Mouse (Mus musculus) layer of hippocampus, postnatal 25 days (tissue): ENCODE data around the gene Ptafr. TPM values are rescaled to one million over a fixed set of nuclear protein-coding genes. Genes with fewer than 3 reads are reported as not detected.

Source experiments
- DNase-seq, 2 experiments: peaks; one replicate each; pipeline ENCODE4 v3.0.0; 2022; ENCODE audit warnings: mixed read lengths in 2 of 2, low spot score in 1 of 2; ENCODE audit errors: extremely low spot score in 1 of 2
- total RNA-seq, 2 experiments: library from RNA; stranded (reverse); gene quantifications; 2 replicates each; pipeline ENCODE4 v1.2.3; 2021

Ptafr gene
- 1 to 10 TPM; 1.4 to 1.9 TPM for total RNA-seq

DNA sequence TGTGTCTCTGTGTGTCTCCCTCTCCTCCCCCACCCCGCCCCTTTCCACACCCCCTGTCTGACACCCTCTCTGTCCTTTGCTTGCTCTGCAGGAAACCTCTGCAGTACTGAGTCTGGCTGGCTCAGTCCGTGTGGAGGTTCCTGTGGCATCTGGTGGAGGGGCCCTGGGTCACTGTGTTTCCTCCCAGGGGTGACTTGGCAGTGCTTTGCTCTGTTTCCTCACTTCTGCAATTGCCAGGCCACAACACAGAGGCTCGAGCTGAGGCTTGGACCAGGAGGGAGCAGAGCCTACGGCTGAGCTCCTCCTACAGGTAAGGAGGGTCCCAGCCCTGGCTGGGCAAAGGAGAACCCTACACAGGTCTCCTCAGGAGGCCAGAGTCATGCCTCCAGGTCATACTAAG, at the start of gene Ptafr:
Gene Ptafr (plus strand): TSS at position 103 of the 400 bp plus-strand sequence.
- DNase-seq: no peak

DNA sequence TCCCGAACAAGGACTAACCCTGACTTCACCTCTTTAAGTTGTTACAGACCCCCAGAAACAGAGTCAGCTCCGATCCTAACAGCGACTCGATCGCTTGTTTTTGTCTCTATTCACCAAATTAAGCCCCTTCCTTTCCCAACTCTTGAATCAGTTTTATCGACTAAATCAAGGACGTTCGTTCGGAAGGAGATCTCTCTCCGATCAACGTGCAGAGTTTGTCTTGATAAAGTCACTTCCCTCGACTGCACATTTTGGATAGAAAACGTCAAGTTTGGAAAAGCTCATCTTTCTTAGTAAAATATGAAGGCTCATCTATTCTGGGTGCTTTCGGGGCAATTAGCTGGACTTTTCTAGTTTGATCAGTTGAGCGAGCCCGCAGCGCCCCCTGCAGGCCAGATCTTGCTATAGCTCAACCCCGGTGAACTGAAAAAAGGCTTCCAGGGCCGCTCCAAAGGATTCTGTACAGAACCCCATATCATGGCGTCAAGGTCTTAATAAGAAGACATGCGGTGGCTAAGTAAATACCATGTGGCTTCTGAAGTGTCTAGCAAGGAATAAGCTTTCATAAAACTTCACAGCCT, 49.2 kb upstream of the Ptafr start:
- DNase-seq: peak; percentile 75 to 94

DNA sequence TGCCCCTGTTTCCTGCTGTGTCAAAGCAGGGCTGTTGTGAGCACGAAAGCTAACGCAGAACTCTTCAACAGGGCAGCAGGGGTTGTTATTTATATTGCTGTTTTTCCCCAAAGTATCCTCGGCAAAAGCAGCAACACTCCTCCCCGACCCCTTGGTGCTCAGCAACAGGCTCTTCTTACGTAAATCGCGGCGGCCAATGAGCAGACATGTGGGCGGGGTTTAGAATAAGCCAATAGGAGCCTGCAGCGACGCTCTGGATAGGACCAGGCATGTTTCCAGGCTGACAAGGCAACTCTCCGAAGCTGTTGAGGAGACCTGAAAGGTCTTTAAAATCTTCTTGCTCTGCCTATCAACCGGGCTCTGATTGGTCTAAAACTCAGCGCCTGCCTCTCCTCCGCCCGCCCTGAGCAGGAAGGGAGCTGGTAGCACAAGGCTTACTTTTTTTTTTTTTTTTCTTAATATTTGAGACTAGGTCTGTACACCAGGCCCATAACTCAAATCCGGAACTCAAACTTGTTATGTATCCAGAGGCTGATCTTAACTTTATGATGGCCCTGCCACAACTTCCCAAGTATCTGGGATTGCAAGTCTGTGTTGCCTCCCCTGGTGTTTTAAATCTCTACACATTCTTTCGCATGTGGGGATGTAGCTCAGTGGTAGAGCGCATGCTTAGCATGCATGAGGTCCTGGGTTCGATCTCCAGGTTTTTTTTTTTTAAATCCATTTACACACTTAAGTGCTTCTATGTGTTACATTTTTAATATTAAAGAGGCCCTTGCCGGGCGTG, 48.3 kb upstream of the Ptafr start:
- peak; percentile 56 to 75 for DNase-seq

DNA sequence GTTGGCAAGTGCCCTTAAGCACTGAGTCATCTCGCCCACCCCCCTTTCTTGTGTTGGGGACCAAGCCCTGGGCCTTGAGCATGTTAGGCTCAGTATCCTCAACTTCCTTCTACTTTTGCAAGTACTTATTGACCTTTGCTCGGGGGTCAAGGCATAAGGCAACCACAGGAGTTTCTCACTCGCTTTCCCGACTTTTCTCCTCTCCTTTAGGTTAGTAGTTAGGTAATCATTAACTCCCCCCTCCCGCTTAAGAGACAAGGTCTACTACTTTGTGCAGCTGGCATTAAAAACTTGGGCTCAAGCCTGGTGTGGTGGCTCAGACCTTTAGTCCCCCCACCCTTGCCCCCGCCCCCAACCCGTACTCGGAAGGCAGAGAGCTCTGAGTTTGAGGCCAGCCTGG, 45.8 kb upstream of the Ptafr start:
- DNase-seq: no peak

DNA sequence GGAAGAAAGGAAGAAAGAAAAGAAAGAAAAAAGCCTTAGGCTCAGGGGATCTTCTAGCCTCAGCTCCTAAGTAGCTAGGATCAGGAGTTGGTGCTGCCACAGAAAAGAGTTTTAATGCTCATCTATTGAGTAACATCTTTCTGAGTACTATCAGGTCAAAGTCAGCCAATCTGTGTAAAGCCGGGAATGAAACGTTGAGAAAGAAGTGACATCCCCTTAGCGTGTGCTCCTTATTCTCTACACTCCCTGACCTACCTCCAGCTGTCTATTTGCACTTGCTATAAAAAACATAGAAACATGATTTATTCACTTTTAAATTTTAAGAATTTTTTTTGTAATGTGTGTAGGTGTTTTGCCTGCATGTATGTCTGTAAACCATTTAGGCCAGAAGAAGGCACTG, 44.7 kb upstream of the Ptafr start:
- DNase-seq: no peak

DNA sequence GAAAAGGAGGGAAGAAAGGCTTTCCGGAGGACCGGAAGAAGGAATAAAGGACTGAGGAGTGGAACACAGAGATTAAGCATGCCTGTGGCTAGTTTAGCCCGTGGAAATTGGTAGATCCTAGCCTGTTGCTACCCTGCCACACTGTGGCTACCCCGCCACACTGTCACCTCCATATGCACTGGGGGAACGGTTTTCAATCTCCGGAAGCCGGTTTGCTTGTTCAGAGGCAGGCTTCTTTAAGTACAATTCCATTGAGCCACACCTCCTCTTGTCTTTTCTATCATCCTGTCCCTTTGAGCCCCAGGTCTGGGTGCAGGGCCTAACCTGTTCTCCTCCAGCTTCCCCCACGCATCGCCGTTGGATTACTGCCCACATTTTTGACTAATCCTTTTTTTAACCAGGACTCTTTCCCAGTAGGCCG, 39.5 kb upstream of the Ptafr start:
- DNase-seq: no peak

DNA sequence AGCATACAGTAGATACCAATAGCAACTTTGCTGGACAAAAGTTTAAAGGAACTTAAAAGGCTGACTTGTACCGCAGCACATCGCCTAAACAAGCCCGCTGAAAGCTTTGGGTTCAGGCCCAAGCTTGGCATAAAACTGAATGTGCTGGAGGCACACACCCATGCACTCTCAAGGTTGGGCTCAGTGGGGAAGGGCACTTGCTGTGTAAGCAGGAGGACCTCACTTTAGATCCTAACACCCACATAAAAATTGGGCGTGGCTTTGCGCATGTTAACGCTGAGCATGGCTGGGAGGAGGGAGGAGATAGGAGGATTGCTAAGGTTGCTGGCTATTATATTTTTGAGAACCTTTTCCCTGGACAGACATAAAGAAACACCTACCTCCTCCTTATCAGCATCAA, 39.1 kb upstream of the Ptafr start:
- DNase-seq: no peak

DNA sequence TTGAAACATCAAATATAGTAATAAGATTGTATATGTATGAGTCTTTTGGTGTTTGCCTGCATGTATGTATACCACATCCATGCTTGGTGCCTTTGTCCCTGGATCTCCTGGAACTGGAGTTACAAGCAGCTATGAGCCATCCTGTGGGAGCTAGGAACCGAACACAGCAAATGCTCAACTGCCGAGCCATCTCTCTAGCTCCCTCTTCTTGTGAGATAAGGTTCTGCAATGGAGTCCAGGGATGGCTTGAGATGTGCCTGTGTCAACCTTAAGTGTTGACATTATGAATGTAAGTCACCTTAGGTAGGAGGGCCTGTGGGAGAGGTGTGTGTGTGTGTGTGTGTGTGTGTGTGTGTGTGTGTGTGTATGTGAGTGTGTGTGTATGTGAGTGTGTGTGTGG, 37.2 kb upstream of the Ptafr start:
- DNase-seq: no peak

DNA sequence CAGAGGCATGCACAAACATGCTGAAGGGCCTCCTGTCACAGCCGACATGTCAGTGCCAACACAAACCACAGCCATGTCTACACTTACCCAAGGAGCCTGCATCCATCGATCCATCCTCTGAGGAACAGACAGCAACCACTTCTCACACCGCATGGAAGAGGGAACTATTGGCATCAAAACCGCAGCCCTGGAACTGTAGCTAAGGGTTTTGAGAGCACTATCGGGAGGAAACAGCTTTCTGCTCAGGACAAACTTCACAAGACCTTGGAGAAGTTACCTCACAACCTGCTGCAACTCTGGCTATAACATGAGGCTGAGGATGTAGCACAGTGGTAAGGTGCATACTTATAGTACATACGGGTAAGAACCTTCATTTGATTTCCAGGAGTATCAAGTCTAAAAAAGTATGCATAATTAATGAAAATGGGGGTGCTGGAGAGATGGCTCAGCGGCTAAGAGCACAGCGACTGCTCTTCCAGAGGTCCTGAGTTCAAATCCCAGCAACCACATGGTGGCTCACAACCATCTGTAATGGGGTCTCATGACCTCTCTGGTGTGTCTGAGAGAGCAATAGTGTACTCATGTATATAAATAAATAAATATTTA, 35.8 kb upstream of the Ptafr start:
- DNase-seq: no peak

DNA sequence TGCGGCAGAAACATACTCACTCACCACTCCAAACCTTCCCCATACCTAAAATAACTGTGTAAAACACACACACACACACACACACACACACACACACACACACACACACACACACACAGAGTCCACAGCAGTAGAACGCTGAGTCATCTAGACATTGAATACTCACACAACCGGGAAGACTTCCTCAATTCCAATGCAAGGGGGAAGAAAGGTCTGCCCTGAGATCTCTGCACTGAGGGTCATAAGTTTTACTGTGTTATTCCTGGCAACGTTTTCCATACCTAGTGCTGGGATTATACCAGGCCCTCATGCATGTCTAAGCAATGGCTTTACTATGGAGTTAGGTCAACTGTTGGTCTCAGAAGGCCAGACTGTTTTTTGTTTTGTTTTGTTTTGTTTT, 34.5 kb upstream of the Ptafr start:
- DNase-seq: no peak

DNA sequence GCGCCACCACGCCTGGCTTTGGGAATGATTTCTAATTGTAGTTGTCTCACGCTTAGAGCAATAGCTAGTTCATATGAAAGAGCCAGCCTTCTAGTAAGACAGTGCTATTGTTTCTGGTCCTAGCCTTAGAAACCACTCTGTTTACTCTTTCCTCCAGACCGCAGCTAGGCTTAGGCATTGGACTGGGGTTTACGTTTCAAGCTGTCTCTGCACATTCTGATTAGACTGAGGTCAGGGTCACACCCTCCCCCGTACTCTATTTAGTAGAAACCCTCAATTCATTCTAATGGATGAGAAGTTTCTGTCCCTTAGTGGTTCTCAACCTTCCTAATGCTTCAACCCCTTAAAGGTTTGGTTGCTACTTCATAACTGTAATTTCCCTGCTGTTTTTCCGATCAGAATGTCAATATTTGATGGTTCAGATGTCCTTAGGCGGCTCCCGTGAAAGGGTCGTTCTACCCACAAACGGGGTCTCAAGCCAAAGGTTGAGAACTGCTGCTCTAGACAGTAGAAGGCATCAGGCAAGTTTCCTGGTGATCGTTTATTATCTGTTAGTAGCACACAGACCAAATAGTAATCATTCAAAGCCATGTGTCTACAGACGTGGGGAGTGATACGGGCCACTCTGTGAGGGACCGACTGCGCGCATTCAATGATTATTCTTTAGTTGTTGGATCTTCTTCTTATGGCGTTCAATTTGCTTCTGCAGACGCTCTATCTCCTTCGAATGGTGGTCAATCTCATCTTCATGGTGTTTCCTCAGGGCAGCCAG, 33.6 kb upstream of the Ptafr start:
- DNase-seq: no peak

DNA sequence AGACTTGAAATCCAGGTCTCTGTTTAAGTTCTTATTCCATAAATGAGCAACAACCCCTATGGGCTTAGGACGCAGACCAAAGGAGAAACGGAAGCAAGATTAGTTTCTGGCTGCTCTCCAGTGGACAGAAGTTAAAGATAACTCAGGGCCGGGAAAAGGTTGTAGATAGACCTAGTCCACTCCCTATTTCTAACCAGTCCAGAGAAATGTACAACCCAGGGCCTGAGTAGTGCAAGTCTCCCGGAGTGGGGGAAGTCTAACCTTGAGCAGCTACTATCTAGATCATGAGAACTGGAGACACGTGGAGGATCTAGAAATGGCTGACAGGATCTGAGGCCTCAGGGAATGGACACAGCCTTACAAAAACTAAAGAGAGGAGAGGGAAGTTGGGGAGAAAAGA, 31.4 kb upstream of the Ptafr start:
- no peak for DNase-seq

DNA sequence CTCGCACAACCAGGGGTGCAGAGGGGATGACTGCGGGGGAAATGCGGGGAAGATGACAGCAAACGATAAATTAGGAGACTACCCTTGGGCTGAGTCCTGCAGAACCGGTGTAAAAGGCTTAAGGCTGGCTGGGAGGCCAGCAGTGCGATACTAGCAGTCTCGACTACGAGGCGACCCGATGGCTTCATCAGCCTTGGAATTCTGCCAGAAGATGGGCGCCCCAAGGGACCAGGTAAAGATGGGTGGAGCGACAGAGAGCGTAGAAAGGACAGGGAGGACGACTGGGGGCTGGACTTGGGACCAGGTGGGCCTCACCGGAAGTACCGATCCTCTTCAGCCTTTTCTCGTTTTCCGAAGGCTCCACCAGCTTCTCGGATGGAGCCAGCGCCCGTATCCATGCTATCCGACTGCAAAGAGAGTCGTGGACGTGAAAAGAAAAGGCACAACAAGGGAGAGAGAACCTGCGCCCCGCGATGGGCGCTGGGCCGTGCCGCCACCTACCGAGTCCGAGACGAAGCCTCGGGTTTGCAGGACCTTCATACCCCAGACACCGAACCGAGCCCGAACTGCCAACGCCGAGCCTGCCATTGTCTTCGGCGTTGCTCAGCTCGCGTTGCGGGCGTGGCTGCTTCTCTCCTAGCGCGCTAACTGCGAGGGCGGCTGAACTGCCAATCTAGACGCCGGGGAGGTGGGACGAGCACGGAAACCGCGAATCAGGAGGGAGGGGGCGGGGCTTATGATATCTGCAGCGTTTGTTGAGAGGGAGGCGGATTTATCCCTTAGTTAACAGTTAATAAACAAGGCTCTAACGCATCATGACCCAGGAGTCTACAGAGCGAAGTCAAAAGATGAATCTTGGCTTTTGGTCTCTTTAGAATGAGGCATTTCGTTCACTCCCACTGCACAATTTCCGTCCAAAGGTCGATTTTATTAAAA, 30.6 kb upstream of the Ptafr start, which contains the start of gene Atpif1:
Gene Atpif1 (minus strand): TSS at position 679 of the 936 bp plus-strand sequence.
- DNase-seq: peak; percentile 77 to 78

DNA sequence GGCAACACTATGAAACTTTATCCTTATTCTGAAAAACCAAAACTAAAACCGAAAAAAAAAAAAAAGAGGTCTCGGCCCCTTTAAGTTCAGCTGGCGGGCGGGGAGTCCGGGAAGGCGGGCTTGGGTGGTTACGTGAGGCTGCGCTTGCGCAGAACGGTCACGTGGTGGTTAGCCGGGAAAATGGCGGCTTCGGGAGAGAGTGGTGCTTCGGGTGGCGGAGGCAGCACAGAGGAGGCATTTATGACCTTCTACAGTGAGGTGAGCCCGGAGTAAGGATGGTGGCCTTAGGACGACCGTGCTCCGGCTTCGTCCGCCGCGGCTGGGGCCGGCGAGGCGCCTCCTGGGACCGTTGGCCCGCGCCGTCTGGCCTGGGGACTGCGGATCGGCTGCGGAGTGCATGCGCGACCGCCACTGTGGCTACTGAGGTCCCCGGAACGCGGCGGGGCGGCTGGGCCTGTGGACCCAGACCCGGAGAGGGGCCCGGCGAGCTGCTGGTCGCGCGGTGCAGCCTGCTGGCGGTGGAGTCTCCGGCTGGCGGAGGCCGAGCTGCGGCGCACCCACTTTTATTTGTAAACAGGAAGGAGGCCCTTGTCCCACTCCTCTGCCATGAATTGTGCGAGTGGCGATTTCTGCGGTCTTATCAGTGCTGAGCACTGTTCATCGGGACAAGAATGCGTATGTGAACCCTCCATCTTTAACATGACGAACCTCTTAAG, 28.3 kb upstream of the Ptafr start, which contains the start of gene Dnajc8:
Gene Dnajc8 (plus strand): TSS at position 145 of the 716 bp plus-strand sequence.
- peak; percentile 77 to 92 for DNase-seq

DNA sequence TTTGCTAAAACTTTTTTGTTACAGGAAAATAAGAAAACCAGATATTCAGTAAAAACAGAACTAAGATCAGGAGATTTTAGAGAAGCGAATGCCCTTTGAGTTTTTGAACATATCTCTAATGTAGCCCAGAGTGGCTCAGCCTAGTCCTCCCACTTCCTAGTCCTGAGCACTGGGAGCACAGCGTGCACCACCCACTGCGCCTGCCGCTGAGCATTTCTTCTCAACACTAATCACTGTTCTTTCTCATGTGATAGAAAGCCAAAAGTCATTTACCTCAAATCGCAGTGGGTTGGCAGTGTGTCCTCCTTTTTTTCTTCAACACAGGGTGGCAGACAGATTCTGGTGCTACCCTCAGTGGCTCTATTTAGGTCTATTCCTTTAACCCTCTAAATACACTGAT, 24.4 kb upstream of the Ptafr start:
- no peak for DNase-seq

DNA sequence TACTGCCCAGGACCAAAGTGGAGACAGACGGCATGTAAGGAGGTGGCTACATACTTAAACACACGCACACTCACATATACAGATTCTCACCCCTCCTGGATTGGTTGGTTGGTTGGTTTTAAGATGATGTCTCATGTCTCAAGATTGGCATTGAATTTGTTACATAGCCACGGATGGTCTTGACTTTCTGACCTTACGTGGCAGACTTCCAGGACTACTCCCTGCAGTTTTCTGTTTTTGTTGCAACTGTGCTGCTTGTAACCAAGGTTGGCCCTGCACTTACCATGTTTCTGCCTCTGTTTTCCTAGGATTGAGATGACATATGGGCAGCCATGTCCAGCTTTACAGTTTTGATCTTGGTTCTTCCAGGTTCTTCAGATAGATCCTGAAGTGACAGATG, 22.5 kb upstream of the Ptafr start:
- DNase-seq: no peak

DNA sequence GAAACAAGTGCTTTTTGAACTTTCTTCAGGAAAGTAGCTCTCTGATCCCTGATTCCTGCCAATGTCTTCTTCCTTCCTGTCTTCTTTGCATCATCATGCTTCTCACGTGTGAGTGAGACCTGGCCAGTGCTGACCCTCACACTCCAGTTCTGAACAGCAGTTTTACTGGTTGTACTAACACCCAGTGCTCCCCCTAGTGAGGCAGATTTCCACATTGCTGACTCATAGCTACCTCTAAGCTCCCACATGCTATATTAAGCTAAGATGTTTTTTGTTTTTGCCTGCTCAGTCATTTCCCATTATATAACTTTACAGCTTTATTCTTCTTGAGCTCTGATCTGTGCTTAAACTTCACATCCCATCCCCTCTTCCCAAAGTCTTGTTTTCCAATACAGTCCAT, 21.1 kb upstream of the Ptafr start:
- no peak for DNase-seq

DNA sequence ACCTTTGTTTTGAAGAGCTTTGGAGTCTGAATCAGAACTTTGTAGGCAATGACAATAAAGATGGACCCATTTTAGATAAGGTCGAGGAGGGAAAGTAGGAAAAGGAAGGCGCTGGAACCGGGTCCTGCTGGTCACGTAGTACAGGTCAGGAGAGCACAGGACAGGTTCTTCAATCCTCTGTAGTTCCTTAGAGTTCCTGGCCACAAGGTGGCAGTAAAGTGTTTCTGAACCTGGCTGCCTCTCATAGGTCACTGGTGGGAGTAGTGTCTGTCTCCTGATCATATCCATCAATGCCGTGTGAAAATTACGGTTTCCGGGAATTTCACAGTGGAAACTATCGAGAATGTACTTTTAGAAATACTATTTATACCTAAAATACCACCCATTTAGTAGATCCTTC, 18.0 kb upstream of the Ptafr start:
- peak in 1 of 2 experiments; percentile 67 for DNase-seq

DNA sequence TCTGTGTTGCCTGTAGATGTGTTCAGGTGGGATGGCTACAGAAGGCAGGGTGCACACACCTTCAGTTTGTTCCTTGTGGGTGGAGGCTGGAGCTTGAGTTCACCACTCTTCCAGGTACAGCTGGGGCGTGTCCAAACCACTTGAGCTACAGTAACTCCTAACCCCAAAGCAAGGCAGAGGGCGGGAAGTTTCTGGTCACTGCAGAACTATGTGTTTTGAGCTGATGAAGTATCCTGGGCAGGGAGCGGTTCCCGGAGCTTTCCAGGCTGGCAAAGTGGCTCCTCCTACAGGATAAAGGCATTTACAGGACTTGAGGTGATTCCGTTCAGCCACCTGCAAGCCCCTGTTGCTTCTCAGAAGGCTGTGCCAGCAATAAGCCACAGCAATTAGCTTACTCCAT, 9.6 kb upstream of the Ptafr start:
- no peak for DNase-seq
